Mouse (Mus musculus): ENCODE measurements around the gene Ccdc12.

The Ccdc12 gene

DNA sequence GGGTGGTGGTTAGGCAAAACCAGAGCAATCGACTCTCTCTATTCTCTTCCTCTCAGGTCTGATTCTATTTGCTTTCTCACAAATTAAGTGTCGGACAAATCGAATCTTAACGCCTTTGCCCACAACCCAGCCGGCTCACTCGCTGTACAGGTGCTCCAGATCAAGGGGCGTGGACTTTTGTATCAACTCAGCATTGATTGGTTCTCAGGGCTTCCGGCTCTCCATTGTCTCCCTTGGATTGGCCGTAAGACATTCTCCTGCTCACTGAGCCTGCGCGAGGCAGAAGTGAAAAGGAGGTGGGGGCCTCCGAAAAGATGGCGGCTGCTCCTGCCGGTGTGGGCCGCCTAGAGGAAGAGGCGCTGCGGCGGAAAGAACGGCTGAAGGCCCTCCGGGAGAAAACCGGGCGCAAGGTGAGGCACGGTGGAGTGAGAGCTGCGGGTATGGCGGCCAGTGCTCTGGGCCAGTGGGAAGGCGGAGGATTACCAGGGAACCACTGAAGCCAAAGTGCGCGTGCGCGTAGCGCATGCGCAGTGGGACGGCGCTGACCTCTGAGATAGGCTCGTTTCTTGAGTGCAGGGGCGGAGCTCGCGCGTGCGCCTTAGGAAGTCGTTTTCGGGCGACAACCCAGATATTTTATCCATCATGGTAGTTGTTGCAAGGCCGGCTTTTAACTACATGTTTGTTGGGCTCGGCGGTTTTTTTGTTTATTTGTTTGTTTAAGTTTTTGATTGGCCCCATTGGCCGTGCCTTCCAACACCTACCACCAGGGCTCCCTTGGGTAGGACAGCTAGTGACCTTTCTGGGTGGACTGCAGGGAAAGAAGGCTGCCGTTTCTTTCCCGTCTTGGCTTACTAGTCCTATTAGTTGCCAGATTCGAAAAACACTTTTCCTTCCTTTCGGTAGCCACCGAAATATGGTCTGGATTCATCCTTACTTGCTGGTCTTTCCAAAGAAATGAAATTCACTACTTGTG is at the start of gene Ccdc12:
TSS of gene Ccdc12 (plus strand) at position 255 of the 973 bp plus-strand sequence.
- peak; percentile 98 for DNase-seq (ENCODE audit: low read depth, low spot score)

DNA sequence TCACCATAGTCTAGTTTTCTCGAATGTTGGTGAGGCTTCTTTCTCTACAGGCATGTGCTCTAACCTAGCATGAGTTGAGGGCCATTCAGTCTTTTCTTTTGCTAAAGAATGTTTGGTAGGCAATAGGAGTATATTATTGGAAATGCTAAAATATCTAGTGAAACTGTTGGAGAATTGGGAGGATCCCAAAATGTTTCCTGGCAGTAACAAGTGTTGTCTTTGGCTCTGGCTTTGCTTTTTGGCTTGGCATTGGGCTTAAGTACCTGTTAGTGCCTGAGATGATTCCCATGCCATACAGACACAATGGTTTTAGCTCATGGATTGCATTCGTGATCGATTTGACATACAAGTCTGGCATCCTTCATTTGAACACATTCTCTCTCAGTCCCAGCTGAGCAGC is 44.8 kb upstream of the Ccdc12 start:
- DNase-seq (ENCODE audit: low read depth, low spot score) = no peak

DNA sequence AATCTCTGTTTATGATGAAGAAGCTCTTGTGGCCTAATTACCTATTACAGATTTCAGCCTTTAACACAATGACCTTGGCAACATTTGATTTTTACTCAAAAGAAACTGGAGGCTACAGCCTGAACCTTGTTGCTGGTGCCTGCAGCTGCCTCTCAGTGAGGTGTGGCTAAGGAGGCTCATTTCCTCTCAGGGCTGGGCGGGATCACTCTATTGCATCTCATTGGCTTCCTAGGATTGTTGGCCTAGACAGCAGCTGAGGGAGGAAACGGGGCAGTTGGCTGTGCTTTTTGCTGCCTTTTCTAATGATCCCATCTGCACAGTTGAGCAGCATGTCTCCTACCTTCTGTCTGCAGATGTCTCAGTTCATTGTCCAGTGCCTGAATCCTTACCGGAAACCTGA is 39.2 kb upstream of the Ccdc12 start:
- no peak for DNase-seq (ENCODE audit: low read depth, low spot score)

DNA sequence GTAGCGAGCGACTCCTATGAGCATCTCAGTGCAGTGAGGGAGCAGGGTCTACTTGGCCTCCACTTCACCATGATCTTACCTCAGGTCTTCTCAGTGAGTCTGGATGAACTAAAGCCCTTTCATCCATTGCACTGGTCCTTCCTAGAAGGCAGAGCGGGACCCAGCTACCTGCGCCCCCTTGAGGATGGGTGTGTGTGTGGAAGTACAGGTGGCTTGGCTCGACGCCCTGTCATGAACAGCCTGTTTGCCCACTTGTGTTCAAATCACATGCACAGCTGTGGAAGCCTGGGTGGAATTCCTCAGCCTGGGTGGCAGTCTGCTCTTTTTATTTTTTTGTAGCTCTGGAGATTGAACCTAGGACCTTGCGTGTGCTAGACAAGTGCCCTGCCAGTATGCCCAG is 36.1 kb upstream of the Ccdc12 start:
- no peak for DNase-seq (ENCODE audit: low read depth, low spot score)

- no peak for DNase-seq (ENCODE audit: low read depth, low spot score)
Observed at GRCm38 (mm10) chr9:110620685-110621084, 35.6 kb upstream of the Ccdc12 start.

DNA sequence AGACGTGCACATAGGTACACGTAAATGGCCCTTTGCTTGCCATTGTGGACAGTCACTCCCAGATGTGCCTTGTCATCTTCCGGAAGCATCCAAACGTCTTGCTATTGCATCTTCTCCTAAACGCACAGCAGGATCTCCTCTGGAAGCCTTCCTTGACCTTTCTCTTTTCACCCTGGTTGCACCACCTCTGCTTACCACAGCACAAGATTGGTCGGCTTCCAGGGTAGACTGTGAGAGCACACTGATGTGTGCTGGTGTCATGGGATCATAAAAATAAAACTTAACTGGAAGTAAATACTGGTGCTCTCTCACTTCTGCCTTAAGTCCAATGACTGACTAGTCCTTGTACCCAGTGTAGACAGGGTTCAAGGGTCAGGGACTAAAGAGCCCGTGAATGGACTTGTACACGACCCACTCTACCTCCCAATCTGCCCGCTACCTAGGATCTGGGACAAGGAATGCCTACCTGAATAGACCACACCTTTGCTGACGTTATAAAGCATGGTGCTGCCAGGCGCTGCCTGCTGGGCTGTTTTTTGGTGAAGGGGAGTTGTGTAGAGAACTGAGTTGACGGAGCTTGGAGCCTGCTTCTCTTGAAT is 33.6 kb upstream of the Ccdc12 start:
- DNase-seq (ENCODE audit: low read depth, low spot score) = no peak

DNA sequence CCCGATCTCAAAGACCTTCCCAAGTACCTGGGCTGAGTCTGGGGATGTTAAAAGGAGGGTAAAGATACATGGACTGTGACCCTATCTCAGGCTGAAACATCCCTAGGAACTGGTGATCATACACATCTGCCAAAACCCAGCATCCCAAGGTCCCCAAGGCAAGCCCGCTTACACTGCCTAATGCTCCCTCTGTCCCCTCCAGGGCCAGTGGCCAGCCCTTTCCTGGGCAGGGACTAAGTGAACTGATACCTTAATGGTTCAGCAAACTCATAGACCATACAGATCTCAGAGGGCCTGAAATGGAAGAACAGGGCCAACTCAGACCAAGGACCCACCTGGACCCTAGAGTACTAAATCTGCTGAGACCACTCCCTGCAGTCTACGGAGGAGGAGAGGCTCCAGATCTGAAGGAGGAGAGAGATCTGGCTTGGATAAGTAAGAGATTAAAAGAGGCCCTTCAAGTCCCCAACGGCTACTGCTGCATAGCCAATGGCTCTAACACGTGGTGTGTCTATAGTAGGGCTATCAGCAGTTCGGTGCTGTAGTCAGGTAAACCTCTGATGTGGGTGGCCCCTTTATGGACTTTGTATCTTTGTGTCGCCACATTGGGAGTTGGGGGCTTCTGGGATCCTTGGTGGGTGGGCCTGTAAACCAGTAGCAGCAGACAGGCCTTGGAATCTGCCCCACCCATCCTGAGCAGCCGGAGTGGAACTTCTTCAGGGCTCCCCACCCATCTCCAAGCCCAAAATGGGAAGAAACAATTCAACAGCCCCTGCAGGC is 32.7 kb upstream of the Ccdc12 start:
- no peak for DNase-seq (ENCODE audit: low read depth, low spot score)

GRCm38 (mm10) chr9:110624361-110625166 is 31.7 kb upstream of the Ccdc12 start, which contains the start of gene Nradd:
Gene Nradd, minus strand, starts transcription at chr9:110624452.
- peak; percentile 39 for DNase-seq (ENCODE audit: low read depth, low spot score)

DNA sequence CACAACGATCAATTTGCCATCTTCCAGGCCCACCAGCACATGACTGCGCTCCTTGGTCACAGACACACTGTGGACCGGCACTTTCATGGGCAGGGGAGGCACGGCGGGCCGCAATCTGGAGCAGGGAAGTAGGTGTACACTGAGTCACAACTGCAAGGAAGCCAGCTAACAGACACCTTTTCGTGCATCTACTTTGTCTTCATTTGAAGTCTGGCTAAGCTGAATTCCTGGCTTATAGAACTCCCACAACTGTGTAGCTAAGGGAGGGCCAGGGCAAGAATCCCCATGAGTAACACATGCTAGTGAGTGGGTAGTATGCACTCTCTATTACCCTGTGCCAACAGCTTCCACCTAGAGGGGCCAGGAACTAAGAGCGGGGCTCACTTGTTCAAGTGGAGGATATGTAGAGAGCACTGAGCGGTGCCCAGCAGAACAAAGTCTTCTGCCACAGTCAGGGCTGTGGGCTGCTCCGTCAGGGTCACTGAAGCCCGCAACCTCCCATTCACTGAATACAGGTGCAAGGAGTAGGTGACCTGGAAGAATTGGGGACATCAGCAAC is 30.9 kb upstream of the Ccdc12 start:
- DNase-seq (ENCODE audit: low read depth, low spot score) = no peak

GRCm38 (mm10) chr9:110630171-110630570 is 26.1 kb upstream of the Ccdc12 start:
- no peak for DNase-seq (ENCODE audit: low read depth, low spot score)

DNA sequence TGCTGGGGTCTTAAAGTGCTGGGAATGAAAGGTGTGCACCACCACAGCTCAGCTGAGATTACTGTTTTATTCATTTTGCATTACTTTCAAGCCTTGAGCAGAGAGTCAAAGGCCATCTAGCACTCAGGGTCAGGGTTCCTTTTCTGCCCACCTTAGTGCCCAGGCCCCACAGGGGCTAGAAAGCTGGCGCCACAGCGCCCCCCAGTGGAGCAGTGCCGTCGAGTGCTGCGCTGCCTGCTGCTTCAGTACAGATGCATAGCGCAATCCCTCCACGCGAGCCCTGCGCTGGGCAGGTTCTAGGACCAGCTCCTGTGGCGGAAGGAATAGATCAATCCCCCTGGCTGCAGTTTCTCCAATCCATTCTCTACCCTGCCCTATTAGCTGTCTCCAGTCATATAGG is 25.1 kb upstream of the Ccdc12 start:
- peak; percentile 42 for DNase-seq (ENCODE audit: low read depth, low spot score)

DNA sequence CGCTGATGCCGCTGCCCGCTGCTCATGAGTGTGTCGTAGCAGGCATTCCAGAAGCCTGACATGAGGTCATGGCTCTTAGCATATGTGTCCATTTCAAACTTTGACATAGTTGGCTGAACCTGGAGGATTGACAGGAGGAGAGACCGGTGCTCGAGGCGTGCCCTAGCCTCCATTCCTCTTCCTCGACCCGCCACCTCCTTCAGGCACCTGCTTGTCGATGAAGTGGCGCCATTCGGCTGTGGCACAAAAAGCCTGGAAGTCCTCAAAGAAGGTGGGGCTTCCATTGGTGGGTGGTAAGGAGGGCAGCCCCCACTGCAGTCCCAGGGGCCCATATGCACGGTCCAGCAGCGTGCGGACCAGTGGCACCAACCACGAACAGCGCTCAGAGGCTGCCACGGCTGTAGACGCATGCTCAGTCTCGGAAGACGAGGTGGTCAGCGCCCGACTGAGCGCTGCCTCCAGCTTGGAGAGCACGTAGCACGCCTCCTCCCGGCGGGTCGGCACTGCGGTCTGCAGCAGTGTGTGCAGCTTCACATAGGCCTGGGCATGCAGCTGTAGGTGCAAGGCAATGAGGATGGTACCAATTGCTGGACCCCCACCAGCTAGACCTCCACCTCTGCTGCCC is 24.5 kb upstream of the Ccdc12 start:
- no peak for DNase-seq (ENCODE audit: low read depth, low spot score)

DNA sequence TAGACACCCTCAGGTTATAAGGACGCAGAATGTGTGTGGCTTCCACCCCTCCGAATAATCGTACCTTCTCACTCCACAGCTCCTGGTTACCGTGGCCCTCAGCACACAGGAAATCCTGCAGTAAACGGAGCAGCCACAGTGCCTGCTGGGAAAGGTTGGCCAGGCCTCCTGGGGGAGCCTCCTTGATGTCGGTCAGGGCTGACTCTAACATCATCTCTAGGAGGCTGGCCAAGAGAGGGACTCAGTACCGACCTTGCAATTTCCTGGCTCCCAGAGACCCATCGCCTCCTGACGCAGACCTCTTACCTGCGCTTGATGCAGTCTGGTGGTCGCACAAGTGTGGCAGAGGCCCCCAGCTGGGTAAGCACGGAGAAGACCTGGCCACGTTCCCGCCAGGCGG is 23.6 kb upstream of the Ccdc12 start:
- DNase-seq (ENCODE audit: low read depth, low spot score) = no peak

DNA sequence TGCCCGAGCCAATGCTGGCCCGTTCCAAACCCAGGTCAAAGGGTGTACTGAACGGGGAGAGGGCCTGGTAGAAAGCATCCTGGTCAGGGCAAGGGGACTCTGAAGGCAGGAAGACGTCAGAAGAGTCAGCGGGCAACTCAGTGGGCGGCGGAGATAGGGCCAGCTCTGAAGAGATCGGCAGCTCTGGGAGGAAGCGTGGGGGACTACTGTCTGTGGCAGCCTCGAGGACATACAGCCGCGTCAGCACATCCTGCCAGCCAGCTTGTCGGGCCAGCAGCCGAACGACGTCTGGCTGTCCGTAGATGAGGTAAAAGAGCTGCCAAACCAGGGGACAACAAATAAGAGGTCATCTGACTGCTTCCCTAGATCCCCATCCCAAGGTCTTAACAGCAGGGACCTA is 22.4 kb upstream of the Ccdc12 start:
- DNase-seq (ENCODE audit: low read depth, low spot score) = no peak

- peak; percentile 84 for DNase-seq (ENCODE audit: low read depth, low spot score)
Observed at GRCm38 (mm10) chr9:110635225-110635624, 21.1 kb upstream of the Ccdc12 start.

DNA sequence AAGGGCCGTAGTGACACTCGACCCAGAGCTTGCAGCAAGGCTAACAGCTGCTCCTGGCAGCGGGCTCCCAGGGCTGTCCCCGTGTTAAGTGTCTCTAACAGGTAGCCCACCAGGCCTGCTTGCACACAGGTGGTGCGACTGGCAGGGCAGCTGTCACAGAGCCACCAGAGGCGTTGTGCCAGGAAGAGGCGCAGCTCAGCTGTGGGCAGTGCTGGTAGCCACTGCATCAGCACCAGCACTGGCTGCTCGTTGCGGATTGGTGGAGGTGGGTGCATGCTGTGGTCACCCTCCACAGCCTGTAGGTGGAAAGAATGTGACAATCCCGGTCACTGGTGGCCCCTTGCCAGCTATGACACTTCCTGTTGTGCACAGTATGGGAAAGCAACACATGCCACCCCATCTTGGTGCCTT is 17.7 kb upstream of the Ccdc12 start:
- DNase-seq (ENCODE audit: low read depth, low spot score) = no peak

DNA sequence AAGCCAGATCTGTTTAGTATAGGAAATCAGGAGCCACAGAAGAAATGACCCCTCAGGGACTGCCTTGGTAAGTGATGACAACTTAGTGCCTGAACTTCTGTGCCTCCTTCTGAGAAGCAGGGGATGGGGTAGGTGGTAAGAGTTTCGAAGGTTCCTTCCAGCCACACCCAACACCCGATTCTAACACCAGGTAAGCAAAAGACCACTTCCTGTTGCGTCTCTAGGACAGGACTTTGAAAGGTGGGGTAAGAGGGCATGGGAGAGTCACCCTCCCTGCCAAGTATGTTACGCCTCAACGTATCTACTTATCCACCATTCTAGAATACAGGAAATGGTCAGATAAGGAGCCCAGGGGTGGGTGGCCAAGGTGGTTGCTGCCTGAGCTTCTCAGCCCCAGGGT is 15.3 kb upstream of the Ccdc12 start:
- peak; percentile 48 for DNase-seq (ENCODE audit: low read depth, low spot score)

DNA sequence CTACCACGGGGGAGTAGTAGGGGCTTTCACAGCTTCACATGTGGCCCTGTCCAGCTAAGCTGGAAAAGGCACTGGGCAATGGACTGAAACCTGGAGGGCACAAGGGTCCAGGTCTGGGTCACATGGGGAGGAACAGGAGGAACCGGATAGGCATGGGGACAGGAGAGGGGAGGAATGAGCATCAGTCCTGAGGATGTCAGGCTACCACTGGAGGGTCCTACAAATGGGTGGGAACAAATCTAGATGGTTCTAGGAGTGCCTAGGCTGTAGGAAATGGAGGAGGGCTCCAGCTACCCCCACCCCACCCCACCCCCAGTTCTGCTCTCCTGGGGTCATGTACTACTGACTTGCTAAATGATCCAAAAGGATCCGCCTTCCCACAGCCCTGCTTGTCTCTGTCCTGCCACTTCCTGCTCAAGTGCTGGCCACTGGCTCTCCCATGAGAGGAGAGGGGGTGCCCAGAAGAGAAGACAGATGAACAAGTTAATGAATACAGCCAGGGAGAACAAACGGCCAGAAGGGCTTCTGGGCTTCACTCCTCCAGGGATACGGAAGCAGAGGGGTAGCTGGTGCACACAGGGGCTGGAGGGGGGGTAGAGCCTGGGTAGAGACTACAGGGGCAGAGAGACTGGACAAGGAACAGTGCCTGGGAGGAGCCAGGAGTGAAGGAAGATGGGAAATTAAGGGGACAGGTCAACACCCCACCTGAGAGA is 13.3 kb upstream of the Ccdc12 start:
- no peak for DNase-seq (ENCODE audit: low read depth, low spot score)

DNA sequence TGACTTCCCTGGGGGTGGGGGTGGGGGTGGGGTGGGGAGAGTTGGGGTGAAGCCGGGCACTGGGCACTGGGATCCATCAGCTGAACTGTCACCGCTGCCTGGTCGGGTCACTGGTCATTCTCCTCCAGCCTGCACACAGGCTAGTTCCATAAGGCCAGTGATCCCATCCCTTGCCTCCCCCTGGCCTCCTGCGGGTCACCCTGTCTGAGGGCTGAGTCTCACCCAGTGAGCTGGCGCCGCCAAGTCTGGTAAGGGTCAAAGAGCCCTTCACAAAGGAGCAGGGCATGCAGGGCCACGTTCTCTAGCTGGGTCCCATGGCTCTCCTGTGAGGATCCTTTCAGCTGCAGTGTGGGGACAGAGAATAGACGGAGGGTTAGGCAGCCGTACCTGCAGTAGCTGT is 12.5 kb upstream of the Ccdc12 start:
- no peak for DNase-seq (ENCODE audit: low read depth, low spot score)

DNA sequence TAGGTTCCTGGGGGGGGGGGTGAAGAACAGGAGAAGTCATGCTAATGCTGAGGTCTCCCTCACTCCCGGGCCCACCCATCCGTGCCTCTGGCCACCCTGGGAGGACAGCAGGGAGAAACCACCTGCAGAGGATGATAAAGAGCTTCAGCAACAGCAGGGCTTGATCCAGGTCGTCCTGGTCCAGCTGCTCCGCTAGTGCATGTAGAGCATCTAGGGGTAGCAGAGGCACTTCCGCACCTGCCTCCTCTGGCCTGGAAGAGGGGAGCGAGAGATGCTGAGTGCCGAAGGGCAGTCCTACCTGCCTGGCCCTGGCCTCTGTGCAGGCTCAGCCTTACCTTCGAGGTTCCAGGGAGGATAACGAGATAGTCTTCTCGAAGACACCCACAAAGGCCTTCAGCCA is 12.0 kb upstream of the Ccdc12 start:
- no peak for DNase-seq (ENCODE audit: low read depth, low spot score)

All from CD4-positive helper T cell, adult 2 months (primary cell).